Mouse (Mus musculus) midbrain, embryonic 12.5 days (tissue): ENCODE measurements at regions not wholly inside any gene's neighbourhood (a gene's known extent, or its start where the extent isn't known, plus 50 kb on each side); places are given as distances from the start of the nearest gene placed in this dataset.

ENCODE experiments used
- ATAC-seq: fragments of 200-750 bp; cut with Nextera tagmentation; 2 replicates; pipeline ENCODE4 v1.8.0; 2017; ENCODE audit warnings: low read depth, moderate TSS enrichment, moderate library complexity; ENCODE audit not compliant: low FRiP score
- H3K27ac ChIP-seq: fragments of 300-500 bp; sonication (generic); replicated peaks from 2 replicates; pipeline ENCODE4 v1.5.1; 2016; ENCODE audit warnings: mild to moderate bottlenecking
- H3K27me3 ChIP-seq: fragments of 300-500 bp; sonication (generic); 2 replicates; pipeline ENCODE4 v1.6.1; 2016; ENCODE audit warnings: mild to moderate bottlenecking
- H3K36me3 ChIP-seq: fragments of 300-500 bp; sonication (generic); 2 replicates; pipeline ENCODE4 v1.6.1; 2016
- H3K4me1 ChIP-seq: fragments of 300-500 bp; sonication (generic); 2 replicates; pipeline ENCODE4 v1.6.1; 2016
- H3K4me2 ChIP-seq: fragments of 300-500 bp; sonication (generic); replicated peaks from 2 replicates; pipeline ENCODE4 v1.6.1; 2016; ENCODE audit warnings: mild to moderate bottlenecking, moderate library complexity
- H3K4me3 ChIP-seq: fragments of 300-500 bp; sonication (generic); 2 replicates; pipeline ENCODE4 v1.5.1; 2016; ENCODE audit warnings: mild to moderate bottlenecking
- H3K9ac ChIP-seq: fragments of 300-500 bp; sonication (generic); replicated peaks from 2 replicates; pipeline ENCODE4 v1.6.1; 2016; ENCODE audit warnings: mild to moderate bottlenecking, moderate library complexity
- H3K9me3 ChIP-seq: fragments of 300-500 bp; sonication (generic); 2 replicates; pipeline ENCODE4 v1.6.1; 2016; ENCODE audit warnings: mild to moderate bottlenecking
- WGBS: fragments of 180-500 bp; shearing (Covaris S2); methylation state at CpG from one replicate; pipeline ENCODE4 v1.1.7; 2016; 5-methylcytosine and 5-hydroxymethylcytosine counted together

GRCm38 (mm10) chr14:97287447-97287846 is 768.5 kb upstream of the Klhl1 start:
- no peak overlapping the region for H3K9ac ChIP-seq
- no peak overlapping the region for H3K27ac ChIP-seq
- H3K27me3 ChIP-seq = no peaks in the 10 kb centered on the region
- no peak overlapping the region for H3K4me2 ChIP-seq
- no peaks in the 10 kb centered on the region for H3K4me1 ChIP-seq
- no peak for ATAC-seq
- no peak overlapping the region for H3K4me3 ChIP-seq
- H3K9me3 ChIP-seq = no peaks in the 10 kb centered on the region
- H3K36me3 ChIP-seq = no peaks in the 10 kb centered on the region

DNA sequence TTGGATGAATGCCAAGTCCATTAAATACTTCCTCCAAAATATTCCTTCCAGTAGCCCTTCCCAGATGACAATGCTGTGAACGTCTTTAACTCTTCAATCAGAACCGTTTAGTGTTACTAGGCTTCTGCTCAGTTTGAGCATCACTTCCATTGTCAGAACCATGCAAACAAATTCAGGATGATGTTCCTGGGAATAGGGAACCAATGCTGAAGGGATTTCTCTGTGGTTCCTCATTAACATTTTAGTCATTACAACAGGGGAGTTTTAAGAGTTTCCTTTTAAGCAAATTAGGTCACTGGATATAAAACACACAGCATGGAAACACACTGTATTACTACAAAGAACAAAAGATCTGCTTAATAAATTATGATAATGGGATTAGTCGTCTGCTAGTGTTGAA is 739.6 kb upstream of the Klhl1 start:
- Histone ChIP-seq H3K4me2 (no peak overlapping the region), H3K36me3 (no peaks in the 10 kb centered on the region), H3K27me3 (no peaks in the 10 kb centered on the region), H3K27ac (no peak overlapping the region), H3K9ac (no peak overlapping the region), H3K4me3 (no peak overlapping the region), H3K4me1 (no peaks in the 10 kb centered on the region), H3K9me3 (no peaks in the 10 kb centered on the region)
- WGBS = 41% methylated on average over 3 of the region's 3 CpGs
- ATAC-seq = no peak
